Mouse (Mus musculus): ENCODE measurements around the gene Spdye4b. TPM values are rescaled to one million over a fixed set of nuclear protein-coding genes. Genes with fewer than 3 reads are reported as not detected.
A peak's percentile ranks its signal among the peaks of the same experiment; 100 is the strongest.
"Not testable (repeated sequence)": the region's sequence is repeated elsewhere in the genome, so short reads cannot be mapped to it uniquely, and the experiment has no call there.

Gene Spdye4b
- polyA plus RNA-seq, 1 experiment from 2014 or later = not detected

GRCm38 (mm10) chr5:143165508-143166070 is 15.2 kb upstream of the Spdye4b start:
- no peak for ATAC-seq (ENCODE audit: low FRiP score, low read depth)
- no peak overlapping the region for H3K4me3 ChIP-seq
- no peaks in the 10 kb centered on the region for H3K4me1 ChIP-seq
- H3K27me3 ChIP-seq (replicated peaks) = no peaks in the 10 kb centered on the region
- H3K36me3 ChIP-seq = no peaks in the 10 kb centered on the region
- peak overlapping the region; percentile 22; the same call in 1 of the 2 replicates for H3K4me2 ChIP-seq (replicated peaks)
- no peak overlapping the region for H3K9ac ChIP-seq
- H3K27ac ChIP-seq = no peak overlapping the region
- no peaks in the 10 kb centered on the region for H3K9me3 ChIP-seq
- 12% methylated on average over 18 of the region's 18 CpGs for WGBS

- Histone ChIP-seq H3K4me3 (no peak overlapping the region), H3K27ac (no peak overlapping the region), H3K9ac (no peak overlapping the region), H3K27me3 (replicated peaks) (no peaks in the 10 kb centered on the region), H3K4me2 (replicated peaks) (no peak overlapping the region), H3K36me3 (peaks cover 75% of the 10 kb centered on the region), H3K9me3 (peaks cover 14% of the 10 kb centered on the region; the same call in 1 of the 2 replicates), H3K4me1 (peaks cover 10% of the 10 kb centered on the region)
- no peak for ATAC-seq (ENCODE audit: low FRiP score, low read depth)
- WGBS = 90% methylated on average over 4 of the region's 4 CpGs
Observed at GRCm38 (mm10) chr5:143175970-143176369, 4.8 kb upstream of the Spdye4b start.

- peaks cover 10% of the 10 kb centered on the region for H3K4me1 ChIP-seq
- H3K4me3 ChIP-seq = no peak overlapping the region
- no peak overlapping the region for H3K4me2 ChIP-seq (replicated peaks)
- H3K27ac ChIP-seq = no peak overlapping the region
- 84% methylated on average over 3 of the region's 3 CpGs for WGBS
- H3K9me3 ChIP-seq = peaks cover 14% of the 10 kb centered on the region; the same call in 1 of the 2 replicates
- no peaks in the 10 kb centered on the region for H3K27me3 ChIP-seq (replicated peaks)
- ATAC-seq (ENCODE audit: low FRiP score, low read depth) = no peak
- peaks cover 58% of the 10 kb centered on the region for H3K36me3 ChIP-seq
- H3K9ac ChIP-seq = no peak overlapping the region
Observed at GRCm38 (mm10) chr5:143177541-143178200, 3.1 kb upstream of the Spdye4b start.

GRCm38 (mm10) chr5:143179179-143179578 is 1.6 kb upstream of the Spdye4b start:
- Histone ChIP-seq H3K36me3 (peaks cover 43% of the 10 kb centered on the region), H3K27ac (no peak overlapping the region), H3K4me1 (peaks cover 10% of the 10 kb centered on the region), H3K4me3 (no peak overlapping the region), H3K27me3 (replicated peaks) (no peaks in the 10 kb centered on the region), H3K4me2 (replicated peaks) (peak overlapping the region; percentile 87), H3K9ac (0 out of 2 replicates have a peak overlapping the region, but pooled peaks have one; percentile 0), H3K9me3 (peaks cover 5% of the 10 kb centered on the region; the same call in 1 of the 2 replicates)
- no peak for ATAC-seq (ENCODE audit: low FRiP score, low read depth)
- 41% methylated on average over 6 of the region's 6 CpGs for WGBS

- 95% methylated on average over 1 of the region's 1 CpGs for WGBS
- ATAC-seq (ENCODE audit: low FRiP score, low read depth) = not testable (repeated sequence)
Observed at GRCm38 (mm10) chr5:143188014-143188413, 7.2 kb downstream of the Spdye4b start.

GRCm38 (mm10) chr5:143192806-143193205 is 12.0 kb downstream of the Spdye4b start:
- Histone ChIP-seq H3K9ac (no peak overlapping the region), H3K4me2 (replicated peaks) (no peak overlapping the region), H3K27ac (no peak overlapping the region), H3K27me3 (replicated peaks) (no peaks in the 10 kb centered on the region), H3K4me1 (no peaks in the 10 kb centered on the region), H3K9me3 (no peaks in the 10 kb centered on the region), H3K4me3 (no peak overlapping the region), H3K36me3 (no peaks in the 10 kb centered on the region)
- 90% methylated on average over 8 of the region's 8 CpGs for WGBS
- ATAC-seq (ENCODE audit: low FRiP score, low read depth) = no peak

More at GRCm38 (mm10) chr5:143188014-143188413, 7.2 kb downstream of the Spdye4b start:
- not testable (repeated sequence) for H3K4me2 ChIP-seq (replicated peaks); H3K4me3 ChIP-seq; H3K9ac ChIP-seq; H3K9me3 ChIP-seq; H3K36me3 ChIP-seq; H3K27ac ChIP-seq; H3K27me3 ChIP-seq (replicated peaks); H3K4me1 ChIP-seq

- not testable (repeated sequence) for H3K27ac ChIP-seq; H3K4me2 ChIP-seq (replicated peaks); H3K9me3 ChIP-seq; H3K4me3 ChIP-seq; H3K36me3 ChIP-seq; H3K9ac ChIP-seq; ATAC-seq (ENCODE audit: low FRiP score, low read depth); H3K4me1 ChIP-seq; H3K27me3 ChIP-seq (replicated peaks)
- WGBS = 72% methylated on average over 8 of the region's 8 CpGs
Observed at GRCm38 (mm10) chr5:143194747-143195146, 13.9 kb downstream of the Spdye4b start.

- no peak for ATAC-seq (ENCODE audit: low FRiP score, low read depth)
- no peaks in the 10 kb centered on the region for H3K4me1 ChIP-seq
- 87% methylated on average over 2 of the region's 2 CpGs for WGBS
- no peaks in the 10 kb centered on the region for H3K36me3 ChIP-seq
- no peak overlapping the region for H3K27ac ChIP-seq
- H3K4me3 ChIP-seq = no peak overlapping the region
- no peak overlapping the region for H3K4me2 ChIP-seq (replicated peaks)
- no peaks in the 10 kb centered on the region for H3K27me3 ChIP-seq (replicated peaks)
- H3K9me3 ChIP-seq = no peaks in the 10 kb centered on the region
- no peak overlapping the region for H3K9ac ChIP-seq
Observed at GRCm38 (mm10) chr5:143195166-143195565, 14.3 kb downstream of the Spdye4b start.

GRCm38 (mm10) chr5:143196506-143196905 is 15.7 kb downstream of the Spdye4b start:
- WGBS = 91% methylated on average over 4 of the region's 4 CpGs

GRCm38 (mm10) chr5:143205015-143205414 is 24.2 kb downstream of the Spdye4b start:
- Histone ChIP-seq H3K4me3 (no peak overlapping the region), H3K9me3 (peaks cover 9% of the 10 kb centered on the region), H3K4me1 (no peaks in the 10 kb centered on the region), H3K36me3 (no peaks in the 10 kb centered on the region), H3K27ac (no peak overlapping the region), H3K4me2 (replicated peaks) (no peak overlapping the region), H3K27me3 (replicated peaks) (no peaks in the 10 kb centered on the region), H3K9ac (no peak overlapping the region)
- WGBS = 77% methylated on average over 3 of the region's 3 CpGs
- ATAC-seq (ENCODE audit: low FRiP score, low read depth) = no peak

More at GRCm38 (mm10) chr5:143196506-143196905, 15.7 kb downstream of the Spdye4b start:
- H3K4me1 ChIP-seq = no peaks in the 10 kb centered on the region
- no peaks in the 10 kb centered on the region for H3K27me3 ChIP-seq (replicated peaks)
- no peaks in the 10 kb centered on the region for H3K36me3 ChIP-seq
- no peak overlapping the region for H3K4me2 ChIP-seq (replicated peaks)
- no peak overlapping the region for H3K4me3 ChIP-seq
- no peak overlapping the region for H3K9ac ChIP-seq
- H3K27ac ChIP-seq = no peak overlapping the region
- H3K9me3 ChIP-seq = no peaks in the 10 kb centered on the region
- no peak for ATAC-seq (ENCODE audit: low FRiP score, low read depth)

- no peak overlapping the region for H3K9ac ChIP-seq
- no peaks in the 10 kb centered on the region for H3K27me3 ChIP-seq (replicated peaks)
- no peak overlapping the region for H3K4me3 ChIP-seq
- H3K36me3 ChIP-seq = no peaks in the 10 kb centered on the region
- WGBS = 60% methylated on average over 2 of the region's 2 CpGs
- H3K4me2 ChIP-seq (replicated peaks) = no peak overlapping the region
- no peaks in the 10 kb centered on the region for H3K4me1 ChIP-seq
- ATAC-seq (ENCODE audit: low FRiP score, low read depth) = no peak
- H3K27ac ChIP-seq = no peak overlapping the region
- peaks cover 2% of the 10 kb centered on the region for H3K9me3 ChIP-seq
Observed at GRCm38 (mm10) chr5:143213832-143214231, 33.0 kb downstream of the Spdye4b start.

GRCm38 (mm10) chr5:143220996-143221395 is 40.2 kb downstream of the Spdye4b start:
- Histone ChIP-seq H3K4me3 (no peak overlapping the region), H3K4me1 (no peaks in the 10 kb centered on the region), H3K27ac (no peak overlapping the region), H3K36me3 (no peaks in the 10 kb centered on the region), H3K4me2 (replicated peaks) (no peak overlapping the region), H3K9ac (no peak overlapping the region), H3K9me3 (no peaks in the 10 kb centered on the region), H3K27me3 (replicated peaks) (no peaks in the 10 kb centered on the region)
- 81% methylated on average over 5 of the region's 5 CpGs for WGBS
- ATAC-seq (ENCODE audit: low FRiP score, low read depth) = no peak

- Histone ChIP-seq H3K36me3 (no peaks in the 10 kb centered on the region), H3K9me3 (no peaks in the 10 kb centered on the region), H3K4me3 (no peak overlapping the region), H3K9ac (no peak overlapping the region), H3K4me2 (replicated peaks) (no peak overlapping the region), H3K4me1 (no peaks in the 10 kb centered on the region), H3K27me3 (replicated peaks) (no peaks in the 10 kb centered on the region), H3K27ac (no peak overlapping the region)
- 68% methylated on average over 1 of the region's 1 CpGs for WGBS
- ATAC-seq (ENCODE audit: low FRiP score, low read depth) = no peak
Observed at GRCm38 (mm10) chr5:143222287-143222686, 41.5 kb downstream of the Spdye4b start.
